Mouse (Mus musculus) neural tube, embryonic 14.5 days (tissue): Measurements from ENCODE around the gene Zmynd11. TPM values are rescaled to one million over a fixed set of nuclear protein-coding genes. Genes with fewer than 3 reads are reported as not detected.

Source experiments
- ATAC-seq: fragments of 200-750 bp; cut with Nextera tagmentation; 2 replicates; pipeline ENCODE4 v1.8.0; 2017; ENCODE audit warnings: low read depth, mild to moderate bottlenecking, moderate TSS enrichment, moderate library complexity
- H3K27ac ChIP-seq: fragments of 300-500 bp; sonication (generic); 2 replicates; pipeline ENCODE4 v1.5.1; 2014; ENCODE audit warnings: low read depth, mild to moderate bottlenecking, control low read depth, low read length, moderate library complexity, mixed read lengths
- H3K27me3 ChIP-seq: fragments of 300-500 bp; sonication (generic); 2 replicates; pipeline ENCODE4 v1.6.1; 2014; ENCODE audit warnings: low read length; ENCODE audit not compliant: control insufficient read depth, insufficient read depth
- H3K36me3 ChIP-seq: fragments of 300-500 bp; sonication (generic); 2 replicates; pipeline ENCODE4 v1.6.1; 2014; ENCODE audit warnings: low read length, mixed read lengths; ENCODE audit not compliant: control insufficient read depth, insufficient read depth
- H3K4me1 ChIP-seq: fragments of 300-500 bp; sonication (generic); 2 replicates; pipeline ENCODE4 v1.6.1; 2014; ENCODE audit warnings: low read length; ENCODE audit not compliant: control insufficient read depth, insufficient read depth
- H3K4me2 ChIP-seq: fragments of 300-500 bp; sonication (generic); 2 replicates; pipeline ENCODE4 v1.6.1; 2014; ENCODE audit warnings: mild to moderate bottlenecking, low read depth, low read length, control low read depth
- H3K4me3 ChIP-seq: fragments of 300-500 bp; sonication (generic); 2 replicates; pipeline ENCODE4 v1.5.1; 2014; ENCODE audit warnings: low read depth, low read length, control low read depth, mixed read lengths
- H3K9ac ChIP-seq: fragments of 300-500 bp; sonication (generic); replicated peaks from 2 replicates; pipeline ENCODE4 v1.6.1; 2014; ENCODE audit warnings: low read depth, mild to moderate bottlenecking, control low read depth, low read length, mixed read lengths
- H3K9me3 ChIP-seq: fragments of 300-500 bp; sonication (generic); 2 replicates; pipeline ENCODE4 v1.6.1; 2016; ENCODE audit warnings: low read length; ENCODE audit not compliant: control insufficient read depth
- WGBS: fragments of 180-500 bp; shearing (Covaris S2); extraction: QIAGEN DNeasy Blood & Tissue Kit; methylation state at CpG from one replicate; pipeline ENCODE4 v1.1.7; 2014; 5-methylcytosine and 5-hydroxymethylcytosine counted together
- polyA plus RNA-seq: library from polyadenylated mRNA; unstranded; fragments of >200 nt; fragmentation: Nextera tagmentation; extraction: Ambion mirVana; gene quantifications from 2 replicates; pipeline ENCODE4 v1.2.1, GENCODE M21; 2014

Zmynd11 gene
- polyA plus RNA-seq, 1 experiment from 2014 or later: 163 TPM

DNA sequence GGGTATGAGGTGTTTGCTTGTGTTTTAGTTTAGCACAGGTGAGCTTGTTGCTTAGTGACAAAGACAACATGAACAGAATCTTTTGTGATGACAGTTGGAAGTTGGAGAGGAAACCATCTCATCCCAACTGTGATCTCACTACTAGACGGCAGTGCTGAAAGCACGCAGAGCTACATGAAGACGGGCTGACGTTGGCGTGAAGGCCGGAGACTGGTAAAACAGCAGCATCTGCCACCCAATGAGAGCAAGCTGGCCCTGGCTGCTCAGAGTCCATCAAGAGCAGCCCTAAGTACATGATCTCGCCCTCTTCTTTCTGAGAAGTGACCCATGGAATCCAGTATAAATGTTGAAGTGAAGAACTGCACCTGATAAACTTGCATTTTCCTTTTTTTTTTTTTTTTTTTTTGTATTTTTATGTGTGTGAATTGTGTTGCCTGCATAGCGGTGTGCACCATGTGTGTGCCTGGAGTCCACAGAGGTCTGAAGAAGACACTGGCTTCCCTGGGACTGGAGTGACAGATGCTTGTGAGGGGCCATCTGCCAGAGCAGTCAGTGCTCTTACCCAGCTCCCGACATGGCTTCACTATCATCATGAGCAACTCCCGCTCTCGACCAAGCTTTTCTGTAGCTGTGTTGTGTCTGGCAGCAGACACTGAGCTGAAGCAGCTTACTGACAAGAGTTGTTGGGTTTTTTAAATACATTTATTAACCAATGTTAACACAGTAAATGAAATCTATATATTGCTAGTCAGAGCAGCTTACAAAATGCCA, 80.8 kb downstream of the Zmynd11 start:
- Histone ChIP-seq H3K4me3 (no peak overlapping the region), H3K27ac (no peak overlapping the region), H3K36me3 (peaks cover 41% of the 10 kb centered on the region), H3K9me3 (no peaks in the 10 kb centered on the region), H3K4me1 (no peaks in the 10 kb centered on the region), H3K27me3 (no peaks in the 10 kb centered on the region), H3K9ac (no peak overlapping the region), H3K4me2 (no peak overlapping the region)
- ATAC-seq: no peak
- WGBS: 91% methylated on average over 11 of the region's 11 CpGs

DNA sequence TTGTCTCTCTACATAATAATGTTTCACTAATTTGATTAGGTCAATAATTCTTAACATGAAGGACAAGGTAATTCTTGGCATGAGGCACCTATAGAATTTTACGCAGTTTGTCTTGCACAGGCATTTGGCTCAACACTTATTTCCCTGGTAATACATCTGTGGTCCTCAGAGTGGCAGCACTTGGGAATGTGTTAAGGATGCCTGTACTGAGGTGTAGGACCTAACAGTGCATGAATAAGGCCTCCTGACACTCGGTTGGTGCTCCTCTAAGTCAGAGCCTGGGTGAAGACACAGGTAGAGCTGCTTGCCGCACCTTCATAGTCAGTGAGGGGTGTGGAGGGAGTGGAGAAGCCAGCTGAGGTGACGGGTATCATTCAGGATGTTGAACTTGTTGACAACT, 81.8 kb downstream of the Zmynd11 start:
- no peak overlapping the region for H3K4me3 ChIP-seq
- H3K9ac ChIP-seq: no peak overlapping the region
- WGBS: 94% methylated on average over 4 of the region's 4 CpGs
- no peaks in the 10 kb centered on the region for H3K27me3 ChIP-seq
- no peaks in the 10 kb centered on the region for H3K4me1 ChIP-seq
- H3K27ac ChIP-seq: no peak overlapping the region
- no peak overlapping the region for H3K4me2 ChIP-seq
- no peak for ATAC-seq
- peaks cover 31% of the 10 kb centered on the region for H3K36me3 ChIP-seq
- H3K9me3 ChIP-seq: no peaks in the 10 kb centered on the region

GRCm38 (mm10) chr13:9681492-9681891, 83.6 kb downstream of the Zmynd11 start:
- Histone ChIP-seq H3K9me3 (no peaks in the 10 kb centered on the region), H3K27me3 (no peaks in the 10 kb centered on the region), H3K36me3 (peaks cover 14% of the 10 kb centered on the region), H3K27ac (no peak overlapping the region), H3K9ac (no peak overlapping the region), H3K4me1 (no peaks in the 10 kb centered on the region), H3K4me3 (no peak overlapping the region), H3K4me2 (no peak overlapping the region)
- 98% methylated on average over 3 of the region's 3 CpGs for WGBS
- ATAC-seq: no peak

GRCm38 (mm10) chr13:9674126-9674525, 91.0 kb downstream of the Zmynd11 start:
- no peak overlapping the region for H3K27ac ChIP-seq
- 0 out of 2 replicates have a peak, but pooled peaks cover 2% of the 10 kb centered on the region for H3K9me3 ChIP-seq
- no peak for ATAC-seq
- no peaks in the 10 kb centered on the region for H3K4me1 ChIP-seq
- no peak overlapping the region for H3K4me3 ChIP-seq
- H3K36me3 ChIP-seq: no peaks in the 10 kb centered on the region
- H3K4me2 ChIP-seq: no peak overlapping the region
- H3K27me3 ChIP-seq: no peaks in the 10 kb centered on the region
- WGBS: 100% methylated on average over 1 of the region's 1 CpGs
- no peak overlapping the region for H3K9ac ChIP-seq

DNA sequence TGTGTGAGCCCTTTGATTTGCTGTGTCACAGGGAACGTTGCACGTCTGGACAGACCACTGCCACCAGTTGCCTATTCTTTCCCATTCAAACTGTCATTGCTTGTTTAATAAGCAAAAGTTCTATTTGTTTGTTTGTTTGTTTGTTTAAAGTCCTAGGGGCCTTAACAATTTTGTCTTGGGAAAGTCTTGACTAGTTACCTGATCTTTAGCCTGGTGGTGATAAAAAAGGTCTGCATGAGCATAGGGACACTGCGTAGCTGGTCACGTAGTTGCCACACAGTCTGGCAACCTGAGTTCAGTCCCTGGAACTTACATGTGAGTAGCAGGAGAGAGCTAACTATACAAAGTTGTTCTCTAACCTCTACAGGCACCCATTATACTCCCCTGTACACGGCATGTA, 95.9 kb downstream of the Zmynd11 start:
- Histone ChIP-seq H3K4me2 (no peak overlapping the region), H3K9me3 (no peaks in the 10 kb centered on the region), H3K27ac (no peak overlapping the region), H3K4me1 (no peaks in the 10 kb centered on the region), H3K36me3 (no peaks in the 10 kb centered on the region), H3K4me3 (no peak overlapping the region), H3K27me3 (no peaks in the 10 kb centered on the region), H3K9ac (no peak overlapping the region)
- no peak for ATAC-seq
- WGBS: 91% methylated on average over 5 of the region's 5 CpGs

- no peaks in the 10 kb centered on the region for H3K4me1 ChIP-seq
- H3K9me3 ChIP-seq: no peaks in the 10 kb centered on the region
- H3K27me3 ChIP-seq: no peaks in the 10 kb centered on the region
- ATAC-seq: no peak
- H3K27ac ChIP-seq: no peak overlapping the region
- WGBS: 86% methylated on average over 7 of the region's 7 CpGs
- 0 out of 2 replicates have a peak, but pooled peaks cover 5% of the 10 kb centered on the region for H3K36me3 ChIP-seq
- H3K4me3 ChIP-seq: no peak overlapping the region
- no peak overlapping the region for H3K9ac ChIP-seq
- H3K4me2 ChIP-seq: no peak overlapping the region
Observed at GRCm38 (mm10) chr13:9667954-9668496, 97.1 kb downstream of the Zmynd11 start.

GRCm38 (mm10) chr13:9663593-9663992, 101.5 kb downstream of the Zmynd11 start:
- Histone ChIP-seq H3K4me3 (no peak overlapping the region), H3K36me3 (peaks cover 24% of the 10 kb centered on the region), H3K9ac (no peak overlapping the region), H3K9me3 (no peaks in the 10 kb centered on the region), H3K27ac (no peak overlapping the region), H3K4me1 (no peaks in the 10 kb centered on the region), H3K27me3 (no peaks in the 10 kb centered on the region), H3K4me2 (no peak overlapping the region)
- WGBS: 90% methylated on average over 1 of the region's 1 CpGs
- no peak for ATAC-seq

GRCm38 (mm10) chr13:9660711-9661110, 104.4 kb downstream of the Zmynd11 start:
- Histone ChIP-seq H3K9ac (no peak overlapping the region), H3K36me3 (peaks cover 33% of the 10 kb centered on the region), H3K9me3 (no peaks in the 10 kb centered on the region), H3K4me1 (no peaks in the 10 kb centered on the region), H3K27ac (no peak overlapping the region), H3K27me3 (no peaks in the 10 kb centered on the region), H3K4me2 (no peak overlapping the region), H3K4me3 (no peak overlapping the region)
- no peak for ATAC-seq
- WGBS: 64% methylated on average over 1 of the region's 1 CpGs

DNA sequence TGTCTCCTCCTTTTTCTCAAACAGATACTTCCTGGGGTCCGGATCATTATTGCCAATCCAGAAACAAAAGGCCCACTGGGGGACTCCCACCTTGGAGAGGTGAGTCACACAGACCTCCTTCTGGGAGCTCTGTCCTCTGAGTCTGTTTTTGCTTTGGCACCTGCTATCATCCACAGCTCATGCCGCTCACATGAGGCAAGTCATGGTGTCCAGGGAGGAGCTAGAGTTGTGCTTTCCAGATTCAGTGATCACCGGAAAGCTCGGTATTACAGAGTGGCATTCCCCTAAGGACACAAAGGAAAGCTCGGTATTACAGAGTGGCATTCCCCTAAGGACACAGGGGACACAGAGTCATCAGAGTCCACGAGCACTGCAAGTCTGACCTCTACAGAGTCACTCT, 108.5 kb downstream of the Zmynd11 start:
- Histone ChIP-seq H3K4me3 (no peak overlapping the region), H3K27me3 (no peaks in the 10 kb centered on the region), H3K4me1 (no peaks in the 10 kb centered on the region), H3K4me2 (no peak overlapping the region), H3K27ac (no peak overlapping the region), H3K9me3 (no peaks in the 10 kb centered on the region), H3K9ac (no peak overlapping the region), H3K36me3 (peaks cover 21% of the 10 kb centered on the region)
- WGBS: 89% methylated on average over 6 of the region's 6 CpGs
- no peak for ATAC-seq
